Mouse (Mus musculus) adrenal gland, postnatal 4 days (tissue): ENCODE measurements around the gene Crtam. TPM values are rescaled to one million over a fixed set of nuclear protein-coding genes. Genes with fewer than 3 reads are reported as not detected.
A peak's percentile ranks its signal among the peaks of the same experiment; 100 is the strongest.

ENCODE experiments used
- DNase-seq, 2 experiments: peaks; one replicate each; pipeline ENCODE4 v3.0.0; 2021 to 2022; ENCODE audit warnings: low spot score in 2 of 2, mixed read lengths in 2 of 2
- long read RNA-seq, 2 experiments: library from polyadenylated mRNA; stranded (forward); transcript quantifications; one replicate each; pipeline ENCODE4 v2.0.0; 2021
- total RNA-seq, 2 experiments: library from RNA; stranded (reverse); gene quantifications; 2 replicates each; pipeline ENCODE4 v1.2.3; 2021

Crtam gene
- total RNA-seq, result under 1 TPM; 0.53 to 0.54 TPM
- long read RNA-seq, experiment 1, result 0 reads
- long read RNA-seq, experiment 2, partial matches to known transcripts, result 1 of 1 reads
- long read RNA-seq, experiment 2, other reads (novel, unspliced or antisense), result 0 of 1 reads

- no peak for DNase-seq
Observed at GRCm38 (mm10) chr9:41004415-41004814, at the start of gene Crtam. Gene Crtam, minus strand, starts transcription at chr9:41004628.

- no peak for DNase-seq
Observed at GRCm38 (mm10) chr9:41054166-41054565, 49.7 kb upstream of the Crtam start.

- no peak for DNase-seq
Observed at GRCm38 (mm10) chr9:41053478-41053877, 49.0 kb upstream of the Crtam start.

GRCm38 (mm10) chr9:41051080-41051932 is 46.9 kb upstream of the Crtam start:
- DNase-seq, result no peak

- DNase-seq, result no peak
Observed at GRCm38 (mm10) chr9:41050331-41051079, 46.1 kb upstream of the Crtam start.

GRCm38 (mm10) chr9:41049282-41049681 is 44.9 kb upstream of the Crtam start:
- no peak for DNase-seq

GRCm38 (mm10) chr9:41048820-41049219 is 44.4 kb upstream of the Crtam start:
- no peak for DNase-seq

GRCm38 (mm10) chr9:41048216-41048615 is 43.8 kb upstream of the Crtam start:
- DNase-seq, result no peak

- no peak for DNase-seq
Observed at GRCm38 (mm10) chr9:41047654-41048053, 43.2 kb upstream of the Crtam start.

- peak; percentile 56 to 72 for DNase-seq
Observed at GRCm38 (mm10) chr9:41044626-41045025, 40.2 kb upstream of the Crtam start.

GRCm38 (mm10) chr9:41043641-41044040 is 39.2 kb upstream of the Crtam start:
- DNase-seq, result no peak

GRCm38 (mm10) chr9:41041404-41041803 is 37.0 kb upstream of the Crtam start:
- no peak for DNase-seq

GRCm38 (mm10) chr9:41038150-41038664 is 33.8 kb upstream of the Crtam start:
- no peak for DNase-seq

GRCm38 (mm10) chr9:41031590-41032489 is 27.4 kb upstream of the Crtam start:
- no peak for DNase-seq

- DNase-seq, result no peak
Observed at GRCm38 (mm10) chr9:41029827-41030226, 25.4 kb upstream of the Crtam start.

- no peak for DNase-seq
Observed at GRCm38 (mm10) chr9:41028470-41028869, 24.0 kb upstream of the Crtam start.

- DNase-seq, result no peak
Observed at GRCm38 (mm10) chr9:41021690-41022089, 17.3 kb upstream of the Crtam start.

GRCm38 (mm10) chr9:41020486-41020885 is 16.1 kb upstream of the Crtam start:
- no peak for DNase-seq

GRCm38 (mm10) chr9:41014512-41014911 is 10.1 kb upstream of the Crtam start:
- no peak for DNase-seq

GRCm38 (mm10) chr9:41012456-41012855 is 8.0 kb upstream of the Crtam start:
- no peak for DNase-seq
